Mouse (Mus musculus) limb, embryonic 12.5 days (tissue): ENCODE results near the gene Gm20388. TPM values are rescaled to one million over a fixed set of nuclear protein-coding genes. Genes with fewer than 3 reads are reported as not detected.

Source experiments
- ATAC-seq: fragments of 200-750 bp; cut with Nextera tagmentation; 2 replicates; pipeline ENCODE4 v1.8.0; 2017; ENCODE audit warnings: low read depth, moderate TSS enrichment; ENCODE audit not compliant: insufficient number of reproducible peaks, insufficient read depth, low FRiP score, low TSS enrichment
- H3K27ac ChIP-seq: fragments of 300-500 bp; sonication (generic); 2 replicates; pipeline ENCODE4 v1.5.1; 2016; ENCODE audit warnings: mild to moderate bottlenecking, moderate library complexity
- H3K27me3 ChIP-seq: fragments of 300-500 bp; sonication (generic); 2 replicates; pipeline ENCODE4 v1.6.1; 2016; ENCODE audit warnings: mild to moderate bottlenecking, moderate library complexity
- H3K36me3 ChIP-seq: fragments of 300-500 bp; sonication (generic); 2 replicates; pipeline ENCODE4 v1.6.1; 2016; ENCODE audit warnings: mild to moderate bottlenecking, moderate library complexity
- H3K4me1 ChIP-seq: fragments of 300-500 bp; sonication (generic); replicated peaks from 2 replicates; pipeline ENCODE4 v1.6.1; 2016
- H3K4me2 ChIP-seq: fragments of 300-500 bp; sonication (generic); 2 replicates; pipeline ENCODE4 v1.6.1; 2016; ENCODE audit warnings: mild to moderate bottlenecking, moderate library complexity
- H3K4me3 ChIP-seq: fragments of 300-500 bp; sonication (generic); replicated peaks from 2 replicates; pipeline ENCODE4 v1.5.1; 2016; ENCODE audit warnings: mild to moderate bottlenecking
- H3K9ac ChIP-seq: fragments of 300-500 bp; sonication (generic); replicated peaks from 2 replicates; pipeline ENCODE4 v1.6.1; 2016; ENCODE audit warnings: mild to moderate bottlenecking, moderate library complexity
- H3K9me3 ChIP-seq: fragments of 300-500 bp; sonication (generic); 2 replicates; pipeline ENCODE4 v1.6.1; 2016; ENCODE audit warnings: mild to moderate bottlenecking, moderate library complexity
- WGBS: fragments of 180-500 bp; shearing (Covaris S2); methylation state at CpG from one replicate; pipeline ENCODE4 v1.1.7; 2016; 5-methylcytosine and 5-hydroxymethylcytosine counted together
- polyA plus RNA-seq: library from polyadenylated mRNA; unstranded; fragments of >200 nt; fragmentation: Nextera tagmentation; extraction: Ambion mirVana; gene quantifications from 2 replicates; pipeline ENCODE4 v1.2.1, GENCODE M21; 2016

Gm20388 gene
- polyA plus RNA-seq, 1 experiment from 2014 or later = not detected

GRCm38 (mm10) chr8:120313674-120314073 lies 403.0 kb downstream of the Gm20388 start:
- Histone ChIP-seq H3K9ac (no peak overlapping the region), H3K27ac (no peak overlapping the region), H3K4me1 (peaks cover 56% of the 10 kb centered on the region), H3K27me3 (no peaks in the 10 kb centered on the region), H3K36me3 (no peaks in the 10 kb centered on the region), H3K4me2 (no peak overlapping the region), H3K4me3 (no peak overlapping the region), H3K9me3 (no peaks in the 10 kb centered on the region)
- 80% methylated on average over 3 of the region's 3 CpGs for WGBS
- no peak for ATAC-seq

GRCm38 (mm10) chr8:120314932-120315331 lies 404.3 kb downstream of the Gm20388 start:
- ATAC-seq = no peak
- Histone ChIP-seq H3K9ac (no peak overlapping the region), H3K27me3 (no peaks in the 10 kb centered on the region), H3K4me2 (no peak overlapping the region), H3K36me3 (no peaks in the 10 kb centered on the region), H3K4me3 (no peak overlapping the region), H3K27ac (no peak overlapping the region), H3K4me1 (peaks cover 54% of the 10 kb centered on the region), H3K9me3 (no peaks in the 10 kb centered on the region)
- 83% methylated on average over 5 of the region's 5 CpGs for WGBS

GRCm38 (mm10) chr8:120315644-120316043 lies 405.0 kb downstream of the Gm20388 start:
- Histone ChIP-seq H3K4me3 (no peak overlapping the region), H3K36me3 (no peaks in the 10 kb centered on the region), H3K4me1 (peaks cover 48% of the 10 kb centered on the region), H3K27ac (no peak overlapping the region), H3K4me2 (no peak overlapping the region), H3K9me3 (no peaks in the 10 kb centered on the region), H3K27me3 (no peaks in the 10 kb centered on the region), H3K9ac (no peak overlapping the region)
- no peak for ATAC-seq
- 86% methylated on average over 4 of the region's 4 CpGs for WGBS

GRCm38 (mm10) chr8:120316707-120317106 lies 406.1 kb downstream of the Gm20388 start:
- ATAC-seq = no peak
- H3K27ac ChIP-seq = peak overlapping the region; percentile 62
- no peak overlapping the region for H3K4me3 ChIP-seq
- no peaks in the 10 kb centered on the region for H3K36me3 ChIP-seq
- no peaks in the 10 kb centered on the region for H3K27me3 ChIP-seq
- peaks cover 43% of the 10 kb centered on the region for H3K4me1 ChIP-seq
- H3K9ac ChIP-seq = no peak overlapping the region
- WGBS = 83% methylated on average over 7 of the region's 7 CpGs
- no peaks in the 10 kb centered on the region for H3K9me3 ChIP-seq
- peak overlapping the region; percentile 4; the same call in 1 of the 2 replicates for H3K4me2 ChIP-seq

- Histone ChIP-seq H3K4me3 (no peak overlapping the region), H3K4me1 (peaks cover 47% of the 10 kb centered on the region), H3K27me3 (no peaks in the 10 kb centered on the region), H3K27ac (peak overlapping the region; percentile 62), H3K9ac (no peak overlapping the region), H3K9me3 (no peaks in the 10 kb centered on the region), H3K36me3 (no peaks in the 10 kb centered on the region), H3K4me2 (peak overlapping the region; percentile 4; the same call in 1 of the 2 replicates)
- no peak for ATAC-seq
- WGBS = 70% methylated on average over 21 of the region's 21 CpGs
These were observed 406.6 kb downstream of the Gm20388 start for GRCm38 (mm10) chr8:120317118-120317824.

- Histone ChIP-seq H3K9me3 (no peaks in the 10 kb centered on the region), H3K36me3 (no peaks in the 10 kb centered on the region), H3K27me3 (no peaks in the 10 kb centered on the region), H3K4me3 (no peak overlapping the region), H3K4me1 (peaks cover 60% of the 10 kb centered on the region), H3K27ac (0 out of 2 replicates have a peak overlapping the region, but pooled peaks have one; percentile 62), H3K4me2 (no peak overlapping the region), H3K9ac (no peak overlapping the region; the same call in 1 of the 2 replicates)
- 71% methylated on average over 12 of the region's 12 CpGs for WGBS
- ATAC-seq = no peak
These were observed 407.9 kb downstream of the Gm20388 start for GRCm38 (mm10) chr8:120318476-120318991.

GRCm38 (mm10) chr8:120319449-120319848 lies 408.8 kb downstream of the Gm20388 start:
- no peaks in the 10 kb centered on the region; the same call in 1 of the 2 replicates for H3K27me3 ChIP-seq
- H3K9ac ChIP-seq = no peak overlapping the region
- no peaks in the 10 kb centered on the region for H3K9me3 ChIP-seq
- H3K4me2 ChIP-seq = no peak overlapping the region
- 23% methylated on average over 7 of the region's 7 CpGs for WGBS
- H3K27ac ChIP-seq = no peak overlapping the region
- 0 out of 2 replicates have a peak, but pooled peaks have one; percentile 23 for ATAC-seq
- no peaks in the 10 kb centered on the region for H3K36me3 ChIP-seq
- no peak overlapping the region for H3K4me3 ChIP-seq
- H3K4me1 ChIP-seq = peaks cover 69% of the 10 kb centered on the region

GRCm38 (mm10) chr8:120320146-120320545 lies 409.5 kb downstream of the Gm20388 start:
- no peak overlapping the region for H3K9ac ChIP-seq
- H3K9me3 ChIP-seq = no peaks in the 10 kb centered on the region
- H3K36me3 ChIP-seq = no peaks in the 10 kb centered on the region
- no peak overlapping the region for H3K4me2 ChIP-seq
- no peak overlapping the region for H3K4me3 ChIP-seq
- no peaks in the 10 kb centered on the region; the same call in 1 of the 2 replicates for H3K27me3 ChIP-seq
- no peak overlapping the region for H3K27ac ChIP-seq
- no peak for ATAC-seq
- 85% methylated on average over 5 of the region's 5 CpGs for WGBS
- peaks cover 76% of the 10 kb centered on the region for H3K4me1 ChIP-seq

GRCm38 (mm10) chr8:120321724-120322123 lies 411.1 kb downstream of the Gm20388 start:
- Histone ChIP-seq H3K4me2 (no peak overlapping the region), H3K36me3 (no peaks in the 10 kb centered on the region), H3K4me1 (peaks cover 69% of the 10 kb centered on the region), H3K4me3 (no peak overlapping the region), H3K27ac (no peak overlapping the region; the same call in 1 of the 2 replicates), H3K9me3 (no peaks in the 10 kb centered on the region), H3K27me3 (no peaks in the 10 kb centered on the region; the same call in 1 of the 2 replicates), H3K9ac (no peak overlapping the region)
- ATAC-seq = no peak
- 43% methylated on average over 6 of the region's 6 CpGs for WGBS

GRCm38 (mm10) chr8:120322956-120323448 lies 412.4 kb downstream of the Gm20388 start:
- H3K36me3 ChIP-seq = no peaks in the 10 kb centered on the region
- peak overlapping the region; percentile 70 for H3K27ac ChIP-seq
- whole genome bisulfite sequencing = 8% methylated on average over 20 of the region's 20 CpGs
- no peak overlapping the region for H3K4me3 ChIP-seq
- peak overlapping the region; percentile 50; the same call in 1 of the 2 replicates for H3K9ac ChIP-seq
- H3K4me1 ChIP-seq = peaks cover 57% of the 10 kb centered on the region
- H3K9me3 ChIP-seq = no peaks in the 10 kb centered on the region
- no peaks in the 10 kb centered on the region; the same call in 1 of the 2 replicates for H3K27me3 ChIP-seq
- peak overlapping the region; percentile 28 for H3K4me2 ChIP-seq
- ATAC-seq = peak; percentile 32; the same call in 1 of the 2 replicates

GRCm38 (mm10) chr8:120324555-120324954 lies 413.9 kb downstream of the Gm20388 start:
- ATAC-seq = no peak
- WGBS = 44% methylated on average over 3 of the region's 3 CpGs
- H3K36me3 ChIP-seq = no peaks in the 10 kb centered on the region
- H3K9ac ChIP-seq = no peak overlapping the region
- no peaks in the 10 kb centered on the region; the same call in 1 of the 2 replicates for H3K27me3 ChIP-seq
- H3K9me3 ChIP-seq = no peaks in the 10 kb centered on the region
- no peak overlapping the region for H3K4me2 ChIP-seq
- H3K27ac ChIP-seq = no peak overlapping the region
- no peak overlapping the region for H3K4me3 ChIP-seq
- peaks cover 43% of the 10 kb centered on the region for H3K4me1 ChIP-seq
